Mouse (Mus musculus) testis, adult 2 months (tissue): ENCODE results near the gene Ptma.

Source experiments
- CTCF ChIP-seq: fragments of 200-500 bp; IDR thresholded peaks from 2 replicates; pipeline ENCODE4 v1.5.1; 2012; ENCODE audit warnings: low read depth, mild to moderate bottlenecking, inconsistent platforms, low read length, moderate library complexity; ENCODE audit not compliant: control insufficient read depth, insufficient read depth, insufficient replicate concordance
- POLR2A ChIP-seq: fragments of 200-500 bp; IDR thresholded peaks from 2 replicates; pipeline ENCODE4 v1.6.1; 2012; ENCODE audit warnings: low read depth, mild to moderate bottlenecking, inconsistent platforms, low read length, moderate library complexity; ENCODE audit not compliant: control insufficient read depth

GRCm38 (mm10) chr1:86532362-86533051 is 6.0 kb downstream of the Ptma start:
- TF ChIP-seq CTCF = peak; percentile 78
- TF ChIP-seq POLR2A = no peak
